Mouse (Mus musculus): ENCODE measurements at regions not wholly inside any gene's neighbourhood (a gene's known extent, or its start where the extent isn't known, plus 50 kb on each side); places are given as distances from the start of the nearest gene placed in this dataset.
"Not testable (repeated sequence)": the region's sequence is repeated elsewhere in the genome, so short reads cannot be mapped to it uniquely, and the experiment has no call there.

- Histone ChIP-seq H3K79me2 (ENCODE audit: control insufficient read depth, insufficient read depth) (no peaks in the 10 kb centered on the region), H3K4me2 (ENCODE audit: low read depth) (no peak overlapping the region), H3K27me3 (ENCODE audit: control insufficient read depth, insufficient read depth, insufficient read length) (peaks cover 4% of the 10 kb centered on the region), H3K4me3 (no peak overlapping the region), H3K36me3 (ENCODE audit: control insufficient read depth, insufficient read depth) (no peaks in the 10 kb centered on the region), H3ac (ENCODE audit: control insufficient read depth, insufficient read length) (no peak overlapping the region)
- TF ChIP-seq POLR2AphosphoS2 (IDR thresholded peaks at IDR 0.05; ENCODE audit: insufficient read length, low read depth): no peak
- no peak for TF ChIP-seq TCF12 (IDR thresholded peaks at IDR 0.05; ENCODE audit: insufficient read depth, poor library complexity, severe bottlenecking)
- no peak for TF ChIP-seq MAX (IDR thresholded peaks at IDR 0.05; ENCODE audit: low read depth)
- TF ChIP-seq MYOD1 (IDR thresholded peaks at IDR 0.05; ENCODE audit: control insufficient read depth in 1 of 3, insufficient read length in 2 of 3, low read depth in 2 of 3): no peak
- no peak for TF ChIP-seq USF1 (IDR thresholded peaks at IDR 0.05; ENCODE audit: low read depth)
- no peak for TF ChIP-seq REST (IDR thresholded peaks at IDR 0.05; ENCODE audit: insufficient read depth, insufficient read length)
- no peak for TF ChIP-seq MYOG (IDR thresholded peaks at IDR 0.05; ENCODE audit: control insufficient read depth in 1 of 3, insufficient read depth in 1 of 3, insufficient read length in 2 of 3, low read depth in 2 of 3)
- TF ChIP-seq TCF3 (IDR thresholded peaks at IDR 0.05; ENCODE audit: insufficient read length, low read depth): no peak
- no peak for TF ChIP-seq SRF (IDR thresholded peaks at IDR 0.05; ENCODE audit: control insufficient read depth, insufficient read length, low read depth)
- TF ChIP-seq E2F4 (IDR thresholded peaks at IDR 0.05; ENCODE audit: insufficient read depth): no peak
- no peak for TF ChIP-seq CEBPB (IDR thresholded peaks at IDR 0.05; ENCODE audit: insufficient read depth, poor library complexity, severe bottlenecking)
- no peak for TF ChIP-seq POLR2A (IDR thresholded peaks at IDR 0.05; ENCODE audit: insufficient read length, low read depth)
These were observed 60.6 kb upstream of the Helt start for GRCm38 (mm10) chr8:46355066-46355465.

- H3K4me3 ChIP-seq; H3K36me3 ChIP-seq (ENCODE audit: control insufficient read depth, insufficient read depth); H3K4me2 ChIP-seq (ENCODE audit: low read depth); H3K79me2 ChIP-seq (ENCODE audit: control insufficient read depth, insufficient read depth); H3ac ChIP-seq (ENCODE audit: control insufficient read depth, insufficient read length); H3K27me3 ChIP-seq (ENCODE audit: control insufficient read depth, insufficient read depth, insufficient read length): not testable (repeated sequence)
These were observed 63.5 kb upstream of the Helt start for GRCm38 (mm10) chr8:46357961-46358360.

- Histone ChIP-seq H3K4me2 (ENCODE audit: low read depth) (no peak overlapping the region), H3K27me3 (ENCODE audit: control insufficient read depth, insufficient read depth, insufficient read length) (no peaks in the 10 kb centered on the region), H3K4me3 (no peak overlapping the region), H3K36me3 (ENCODE audit: control insufficient read depth, insufficient read depth) (no peaks in the 10 kb centered on the region), H3K79me2 (ENCODE audit: control insufficient read depth, insufficient read depth) (no peaks in the 10 kb centered on the region), H3ac (ENCODE audit: control insufficient read depth, insufficient read length) (no peak overlapping the region)
- TF ChIP-seq POLR2AphosphoS2 (IDR thresholded peaks at IDR 0.05; ENCODE audit: insufficient read length, low read depth) (no peak), TCF3 (IDR thresholded peaks at IDR 0.05; ENCODE audit: insufficient read length, low read depth) (no peak), MYOD1 (IDR thresholded peaks at IDR 0.05; ENCODE audit: control insufficient read depth in 1 of 3, insufficient read length in 2 of 3, low read depth in 2 of 3) (no peak), SRF (IDR thresholded peaks at IDR 0.05; ENCODE audit: control insufficient read depth, insufficient read length, low read depth) (no peak), REST (IDR thresholded peaks at IDR 0.05; ENCODE audit: insufficient read depth, insufficient read length) (no peak), MAX (IDR thresholded peaks at IDR 0.05; ENCODE audit: low read depth) (no peak), TCF12 (IDR thresholded peaks at IDR 0.05; ENCODE audit: insufficient read depth, poor library complexity, severe bottlenecking) (no peak), MYOG (IDR thresholded peaks at IDR 0.05; ENCODE audit: control insufficient read depth in 1 of 3, insufficient read depth in 1 of 3, insufficient read length in 2 of 3, low read depth in 2 of 3) (no peak), POLR2A (IDR thresholded peaks at IDR 0.05; ENCODE audit: insufficient read length, low read depth) (no peak), CEBPB (IDR thresholded peaks at IDR 0.05; ENCODE audit: insufficient read depth, poor library complexity, severe bottlenecking) (no peak), USF1 (IDR thresholded peaks at IDR 0.05; ENCODE audit: low read depth) (no peak), E2F4 (IDR thresholded peaks at IDR 0.05; ENCODE audit: insufficient read depth) (no peak)
These were observed 68.4 kb upstream of the Helt start for GRCm38 (mm10) chr8:46362871-46363306.

- peaks cover 10% of the 10 kb centered on the region for H3K27me3 ChIP-seq (ENCODE audit: control insufficient read depth, insufficient read depth, insufficient read length)
- TF ChIP-seq REST (IDR thresholded peaks at IDR 0.05; ENCODE audit: insufficient read depth, insufficient read length) (no peak), POLR2AphosphoS2 (IDR thresholded peaks at IDR 0.05; ENCODE audit: insufficient read length, low read depth) (no peak), E2F4 (IDR thresholded peaks at IDR 0.05; ENCODE audit: insufficient read depth) (no peak), TCF3 (IDR thresholded peaks at IDR 0.05; ENCODE audit: insufficient read length, low read depth) (no peak), CEBPB (IDR thresholded peaks at IDR 0.05; ENCODE audit: insufficient read depth, poor library complexity, severe bottlenecking) (no peak), TCF12 (IDR thresholded peaks at IDR 0.05; ENCODE audit: insufficient read depth, poor library complexity, severe bottlenecking) (no peak), SRF (IDR thresholded peaks at IDR 0.05; ENCODE audit: control insufficient read depth, insufficient read length, low read depth) (no peak), MAX (IDR thresholded peaks at IDR 0.05; ENCODE audit: low read depth) (no peak), POLR2A (IDR thresholded peaks at IDR 0.05; ENCODE audit: insufficient read length, low read depth) (no peak), MYOD1 (IDR thresholded peaks at IDR 0.05; ENCODE audit: control insufficient read depth in 1 of 3, insufficient read length in 2 of 3, low read depth in 2 of 3) (no peak), USF1 (IDR thresholded peaks at IDR 0.05; ENCODE audit: low read depth) (no peak), MYOG (IDR thresholded peaks at IDR 0.05; ENCODE audit: control insufficient read depth in 1 of 3, insufficient read depth in 1 of 3, insufficient read length in 2 of 3, low read depth in 2 of 3) (no peak)
- no peaks in the 10 kb centered on the region for H3K36me3 ChIP-seq (ENCODE audit: control insufficient read depth, insufficient read depth)
These were observed 71.2 kb upstream of the Helt start for GRCm38 (mm10) chr8:46365711-46366110.

GRCm38 (mm10) chr8:46367125-46367524, 72.7 kb upstream of the Helt start:
- H3K36me3 ChIP-seq (ENCODE audit: control insufficient read depth, insufficient read depth): no peaks in the 10 kb centered on the region
- peaks cover 10% of the 10 kb centered on the region for H3K27me3 ChIP-seq (ENCODE audit: control insufficient read depth, insufficient read depth, insufficient read length)
- H3K79me2 ChIP-seq (ENCODE audit: control insufficient read depth, insufficient read depth): no peaks in the 10 kb centered on the region
- no peak overlapping the region for H3K4me2 ChIP-seq (ENCODE audit: low read depth)
- H3K4me3 ChIP-seq: no peak overlapping the region
- TF ChIP-seq SRF (IDR thresholded peaks at IDR 0.05; ENCODE audit: control insufficient read depth, insufficient read length, low read depth): no peak
- TF ChIP-seq MYOG (IDR thresholded peaks at IDR 0.05; ENCODE audit: control insufficient read depth in 1 of 3, insufficient read depth in 1 of 3, insufficient read length in 2 of 3, low read depth in 2 of 3): no peak
- no peak for TF ChIP-seq USF1 (IDR thresholded peaks at IDR 0.05; ENCODE audit: low read depth)
- no peak for TF ChIP-seq E2F4 (IDR thresholded peaks at IDR 0.05; ENCODE audit: insufficient read depth)
- no peak for TF ChIP-seq POLR2AphosphoS2 (IDR thresholded peaks at IDR 0.05; ENCODE audit: insufficient read length, low read depth)
- TF ChIP-seq REST (IDR thresholded peaks at IDR 0.05; ENCODE audit: insufficient read depth, insufficient read length): no peak
- TF ChIP-seq POLR2A (IDR thresholded peaks at IDR 0.05; ENCODE audit: insufficient read length, low read depth): no peak
- TF ChIP-seq MYOD1 (IDR thresholded peaks at IDR 0.05; ENCODE audit: control insufficient read depth in 1 of 3, insufficient read length in 2 of 3, low read depth in 2 of 3): no peak
- TF ChIP-seq CEBPB (IDR thresholded peaks at IDR 0.05; ENCODE audit: insufficient read depth, poor library complexity, severe bottlenecking): no peak
- no peak overlapping the region for H3ac ChIP-seq (ENCODE audit: control insufficient read depth, insufficient read length)

More at GRCm38 (mm10) chr8:46365711-46366110, 71.2 kb upstream of the Helt start:
- no peak overlapping the region for H3ac ChIP-seq (ENCODE audit: control insufficient read depth, insufficient read length)
- no peak overlapping the region for H3K4me3 ChIP-seq
- no peak overlapping the region for H3K4me2 ChIP-seq (ENCODE audit: low read depth)
- H3K79me2 ChIP-seq (ENCODE audit: control insufficient read depth, insufficient read depth): no peaks in the 10 kb centered on the region

All from myocyte (in vitro differentiated cells).